Mouse (Mus musculus) intestine, postnatal 0 days (tissue): ENCODE results near the gene Gm13178. TPM values are rescaled to one million over a fixed set of nuclear protein-coding genes. Genes with fewer than 3 reads are reported as not detected.

Experiments used
- ATAC-seq: fragments of 200-750 bp; cut with Nextera tagmentation; 2 replicates; pipeline ENCODE4 v1.8.0; 2017; ENCODE audit warnings: mild to moderate bottlenecking, moderate TSS enrichment, moderate library complexity
- H3K27ac ChIP-seq: fragments of 300-500 bp; sonication (generic); 2 replicates; pipeline ENCODE4 v1.5.1; 2014; ENCODE audit warnings: mild to moderate bottlenecking, low read depth, low read length, moderate library complexity
- H3K27me3 ChIP-seq: fragments of 300-500 bp; sonication (generic); replicated peaks from 2 replicates; pipeline ENCODE4 v1.6.1; 2014; ENCODE audit warnings: low read length, mixed read lengths; ENCODE audit not compliant: control insufficient read depth, insufficient read depth
- H3K36me3 ChIP-seq: fragments of 300-500 bp; sonication (generic); 2 replicates; pipeline ENCODE4 v1.6.1; 2014; ENCODE audit warnings: mild to moderate bottlenecking, moderate library complexity; ENCODE audit not compliant: control insufficient read depth, insufficient read depth
- H3K4me1 ChIP-seq: fragments of 300-500 bp; sonication (generic); replicated peaks from 2 replicates; pipeline ENCODE4 v1.6.1; 2014; ENCODE audit warnings: antibody characterized with exemption, low read length, mixed read lengths; ENCODE audit not compliant: control insufficient read depth, insufficient read depth
- H3K4me2 ChIP-seq: fragments of 300-500 bp; sonication (generic); replicated peaks from 2 replicates; pipeline ENCODE4 v1.6.1; 2014; ENCODE audit warnings: low read depth, mild to moderate bottlenecking, moderate library complexity
- H3K4me3 ChIP-seq: fragments of 300-500 bp; sonication (generic); 2 replicates; pipeline ENCODE4 v1.5.1; 2014; ENCODE audit warnings: low read depth, low read length
- H3K9ac ChIP-seq: fragments of 300-500 bp; sonication (generic); 2 replicates; pipeline ENCODE4 v1.6.1; 2014; ENCODE audit warnings: mild to moderate bottlenecking, low read depth, low read length
- H3K9me3 ChIP-seq: fragments of 300-500 bp; sonication (generic); 2 replicates; pipeline ENCODE4 v1.6.1; 2016; ENCODE audit warnings: mixed run types; ENCODE audit not compliant: control insufficient read depth
- CTCF ChIP-seq: sonication (generic); IDR thresholded peaks from 2 replicates; pipeline ENCODE4 v1.5.1; 2016; ENCODE audit warnings: low read depth, mild to moderate bottlenecking, control low read depth, antibody characterized with exemption, moderate library complexity
- WGBS: fragments of 180-500 bp; shearing (Covaris S2); extraction: QIAGEN DNeasy Blood & Tissue Kit; methylation state at CpG from one replicate; pipeline ENCODE4 v1.1.7; 2014; 5-methylcytosine and 5-hydroxymethylcytosine counted together
- polyA plus RNA-seq: library from polyadenylated mRNA; unstranded; fragments of >200 nt; fragmentation: Nextera tagmentation; extraction: Ambion mirVana; gene quantifications from 2 replicates; pipeline ENCODE4 v1.2.1, GENCODE M21; 2015

Gm13178 gene
- polyA plus RNA-seq = 9.3 and 9.7 TPM in 2 replicates

GRCm38 (mm10) chr4:144721304-144721703, at the start of gene Gm13178:
Gene Gm13178, minus strand, starts transcription at chr4:144721404.
- no peak for ATAC-seq
- 82% methylated on average over 1 of the region's 1 CpGs for WGBS
- TF ChIP-seq CTCF = no peak
- Histone ChIP-seq H3K36me3 (no peaks in the 10 kb centered on the region), H3K4me2 (no peak within 1 kb of the TSS), H3K27me3 (no peaks in the 10 kb centered on the region), H3K27ac (no peak within 1 kb of the TSS), H3K9me3 (no peaks in the 10 kb centered on the region), H3K9ac (no peak within 1 kb of the TSS), H3K4me3 (no peak within 1 kb of the TSS), H3K4me1 (no peaks in the 10 kb centered on the region)

- no peaks in the 10 kb centered on the region for H3K4me1 ChIP-seq
- H3K4me3 ChIP-seq = no peak overlapping the region
- ATAC-seq = no peak
- H3K27me3 ChIP-seq = no peaks in the 10 kb centered on the region
- no peak overlapping the region for H3K9ac ChIP-seq
- no peaks in the 10 kb centered on the region for H3K36me3 ChIP-seq
- WGBS = 6% methylated on average over 2 of the region's 2 CpGs
- no peak overlapping the region for H3K4me2 ChIP-seq
- H3K27ac ChIP-seq = no peak overlapping the region
- peak; percentile 85 for TF ChIP-seq CTCF
- no peaks in the 10 kb centered on the region for H3K9me3 ChIP-seq
These were observed 44.5 kb upstream of the Gm13178 start for GRCm38 (mm10) chr4:144765722-144766121.

GRCm38 (mm10) chr4:144749139-144749538, 27.9 kb upstream of the Gm13178 start:
- H3K27ac ChIP-seq = no peak overlapping the region
- 0% methylated on average over 1 of the region's 1 CpGs for whole genome bisulfite sequencing
- H3K36me3 ChIP-seq = no peaks in the 10 kb centered on the region
- no peak overlapping the region for H3K4me3 ChIP-seq
- H3K9me3 ChIP-seq = no peaks in the 10 kb centered on the region
- H3K9ac ChIP-seq = no peak overlapping the region
- H3K4me1 ChIP-seq = no peaks in the 10 kb centered on the region; the same call in 1 of the 2 replicates
- ATAC-seq = peak; percentile 94
- TF ChIP-seq CTCF = no peak
- H3K27me3 ChIP-seq = no peaks in the 10 kb centered on the region
- H3K4me2 ChIP-seq = no peak overlapping the region

DNA sequence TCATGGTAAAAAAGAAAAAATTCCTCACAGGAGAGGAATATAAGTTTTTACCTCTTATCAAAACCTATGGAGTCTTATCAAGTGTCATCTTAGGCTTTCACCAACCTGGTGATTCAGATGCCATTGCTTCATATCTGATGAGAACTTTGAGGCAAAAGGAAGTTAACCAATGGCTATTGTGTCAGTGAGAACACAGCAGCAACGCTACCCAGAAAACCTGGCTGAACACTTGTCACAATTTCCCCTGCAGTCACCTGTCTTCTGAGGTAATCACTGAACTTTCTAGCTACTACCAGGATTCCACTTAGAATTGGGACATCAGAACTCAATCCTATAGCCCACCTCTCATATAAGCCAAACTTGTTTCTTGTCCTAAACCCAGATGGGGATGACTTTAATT, 1.5 kb downstream of the Gm13178 start:
- no peaks in the 10 kb centered on the region for H3K4me1 ChIP-seq
- no peak overlapping the region for H3K9ac ChIP-seq
- ATAC-seq = no peak
- no peak overlapping the region for H3K27ac ChIP-seq
- no peak for TF ChIP-seq CTCF
- H3K4me2 ChIP-seq = no peak overlapping the region
- no peaks in the 10 kb centered on the region for H3K9me3 ChIP-seq
- WGBS = 80% methylated on average over 1 of the region's 1 CpGs
- no peaks in the 10 kb centered on the region for H3K27me3 ChIP-seq
- no peaks in the 10 kb centered on the region for H3K36me3 ChIP-seq
- no peak overlapping the region for H3K4me3 ChIP-seq

GRCm38 (mm10) chr4:144718288-144718687, 2.9 kb downstream of the Gm13178 start:
- no peaks in the 10 kb centered on the region for H3K27me3 ChIP-seq
- no peaks in the 10 kb centered on the region for H3K4me1 ChIP-seq
- H3K9me3 ChIP-seq = no peaks in the 10 kb centered on the region
- no peaks in the 10 kb centered on the region for H3K36me3 ChIP-seq
- 73% methylated on average over 1 of the region's 1 CpGs for whole genome bisulfite sequencing
- no peak overlapping the region for H3K4me3 ChIP-seq
- no peak for TF ChIP-seq CTCF
- ATAC-seq = no peak
- H3K9ac ChIP-seq = no peak overlapping the region
- H3K27ac ChIP-seq = no peak overlapping the region
- no peak overlapping the region for H3K4me2 ChIP-seq

DNA sequence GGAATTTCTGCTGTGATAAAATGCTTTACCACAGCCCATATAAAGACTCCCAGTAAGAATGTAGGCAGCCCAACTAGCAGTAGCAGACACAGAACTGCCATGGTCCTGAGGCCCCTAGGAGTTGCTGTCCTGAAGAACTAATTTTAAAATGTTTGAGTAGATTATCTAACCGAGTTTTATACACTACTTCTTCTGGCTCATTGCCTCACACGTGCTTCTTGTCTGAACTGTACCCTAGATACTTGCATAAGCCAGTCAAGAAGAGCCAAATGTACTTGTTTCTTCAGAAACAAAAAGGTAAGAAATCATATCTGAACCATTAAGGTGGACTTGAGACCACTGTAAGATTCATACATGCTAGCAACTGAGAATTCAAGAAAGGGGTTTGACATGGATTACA, 34.9 kb downstream of the Gm13178 start, which contains the start of gene Gm436:
Gene Gm436 (minus strand): TSS at position 101 of the 400 bp plus-strand sequence.
- H3K27ac ChIP-seq = no peak within 1 kb of the TSS
- no peaks in the 10 kb centered on the region for H3K36me3 ChIP-seq
- no peak within 1 kb of the TSS for H3K9ac ChIP-seq
- no peak for TF ChIP-seq CTCF
- H3K4me3 ChIP-seq = no peak within 1 kb of the TSS
- no peaks in the 10 kb centered on the region for H3K9me3 ChIP-seq
- no peak for ATAC-seq
- H3K27me3 ChIP-seq = no peaks in the 10 kb centered on the region
- H3K4me1 ChIP-seq = no peaks in the 10 kb centered on the region
- H3K4me2 ChIP-seq = no peak within 1 kb of the TSS
- 63% methylated on average over 2 of the region's 2 CpGs for WGBS

Other genes with a start within 250 kb of the Gm13178 start
- not detected in 2 replicates for gene 9430007A20Rik, start 201.6 kb downstream of the Gm13178 start, polyA plus RNA-seq
- not detected in 2 replicates for gene Gm13124, start 156.3 kb downstream of the Gm13178 start, polyA plus RNA-seq
- not detected in 2 replicates for gene Aadacl4, start 107.7 kb downstream of the Gm13178 start, polyA plus RNA-seq
- not detected in 2 replicates for gene Gm436, start 35.0 kb downstream of the Gm13178 start, polyA plus RNA-seq
- gene Gm438, start 65.2 kb upstream of the Gm13178 start, polyA plus RNA-seq = 2.5 and 3.2 TPM in 2 replicates
- gene Dhrs3, start 171.4 kb upstream of the Gm13178 start, polyA plus RNA-seq = 93.0 and 100 TPM in 2 replicates